Mouse (Mus musculus): Measurements from ENCODE around the gene 1810024B03Rik.

- no peak for TF ChIP-seq CTCF (conservative IDR thresholded peaks at IDR 0.05; ENCODE audit: low read length)
- TF ChIP-seq NANOG (IDR thresholded peaks at IDR 0.05; ENCODE audit: borderline replicate concordance, low read length): no peak
- TF ChIP-seq POU5F1 (IDR thresholded peaks at IDR 0.05; ENCODE audit: borderline replicate concordance, low read length): no peak
Measured at GRCm38 (mm10) chr2:127237897-127238610, 30.0 kb upstream of the 1810024B03Rik start.

Measured in E14TG2a.4 (cell line).